Mouse (Mus musculus): ENCODE measurements around the gene Krtap28-13.

Gene Krtap28-13

DNA sequence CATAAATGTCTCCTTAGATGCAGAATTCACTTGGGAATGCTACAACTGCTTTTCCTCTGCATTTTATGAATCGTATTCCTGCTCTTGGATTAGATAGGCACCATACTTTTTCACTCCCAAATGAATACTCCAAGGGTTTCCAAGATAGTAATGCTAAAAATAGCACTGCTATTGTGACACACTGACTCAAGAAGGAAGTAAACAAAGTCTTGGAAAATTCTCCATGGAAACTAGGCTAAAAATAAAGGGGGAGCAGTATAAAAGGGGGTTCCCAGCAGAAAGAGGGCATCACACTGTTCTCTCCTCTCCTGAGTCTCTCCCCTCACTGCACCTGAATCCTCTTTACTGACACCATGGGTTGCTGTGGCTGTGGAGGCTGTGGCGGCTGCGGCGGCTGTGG is at the start of gene Krtap28-13:
TSS of gene Krtap28-13 (plus strand) at position 288 of the 400 bp plus-strand sequence.
- no peak for DNase-seq (ENCODE audit: low spot score)

DNA sequence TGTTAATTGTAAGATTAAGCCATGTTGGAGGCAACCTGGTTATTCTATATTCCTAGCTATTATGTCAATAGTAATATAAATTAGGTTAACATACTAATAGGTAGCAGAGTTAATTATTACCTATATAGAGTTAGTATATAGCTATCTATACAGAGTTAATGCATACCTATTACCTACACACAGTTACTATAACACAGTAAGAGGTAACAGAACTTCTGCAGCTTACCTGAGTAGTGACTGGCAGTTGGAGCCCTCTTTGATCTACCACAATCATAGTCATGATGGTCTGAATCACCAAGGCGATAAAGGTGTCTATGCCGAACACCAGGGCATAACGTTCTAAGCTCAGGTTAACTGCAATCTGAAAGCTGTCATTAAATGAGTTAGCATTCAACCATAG is 46.3 kb upstream of the Krtap28-13 start:
- DNase-seq (ENCODE audit: low spot score) = no peak

DNA sequence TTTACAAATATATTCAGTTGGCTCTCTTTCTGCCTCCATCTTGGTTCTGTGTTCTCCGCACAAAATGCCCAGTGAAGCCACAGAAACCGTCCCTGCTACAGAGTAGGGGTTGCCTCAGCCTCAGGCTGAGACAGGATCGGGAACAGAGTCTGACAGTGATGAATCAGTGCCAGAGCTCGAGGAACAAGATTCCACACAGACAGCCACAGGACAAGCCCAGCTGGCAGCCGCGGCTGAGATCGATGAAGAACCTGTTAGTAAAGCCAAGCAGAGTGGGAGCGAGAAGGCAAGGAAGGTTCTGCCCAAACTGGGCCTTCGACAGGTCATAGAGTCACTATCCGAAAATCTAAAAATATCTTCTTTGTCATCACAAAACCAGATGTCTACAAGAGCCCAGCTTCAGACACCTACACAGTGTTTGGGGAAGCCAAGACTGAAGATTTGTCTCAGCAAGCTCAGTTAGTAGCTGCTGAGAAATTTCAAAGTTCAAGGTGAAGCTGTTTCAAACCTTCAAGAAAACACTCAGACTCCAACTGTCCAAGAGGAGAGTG is 45.3 kb upstream of the Krtap28-13 start:
- DNase-seq (ENCODE audit: low spot score) = no peak

DNA sequence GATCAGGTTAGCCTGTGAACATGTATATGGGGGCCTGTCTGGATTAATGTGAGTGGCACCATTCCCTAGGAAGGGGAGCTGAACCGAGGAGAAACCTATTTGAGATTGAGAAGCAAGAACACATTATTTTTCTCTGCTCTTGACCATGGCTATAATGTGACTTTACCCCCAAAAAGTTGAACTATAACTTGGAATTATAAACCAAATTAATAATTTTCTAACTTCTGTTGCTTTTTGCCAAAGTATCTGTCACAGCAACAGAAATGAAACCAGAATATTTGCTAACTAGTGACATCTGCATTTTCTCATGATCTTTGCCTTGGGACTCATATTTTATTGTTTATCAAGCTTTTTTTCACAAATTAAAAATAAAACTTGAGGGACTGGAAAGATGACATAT is 44.2 kb upstream of the Krtap28-13 start:
- no peak for DNase-seq (ENCODE audit: low spot score)

DNA sequence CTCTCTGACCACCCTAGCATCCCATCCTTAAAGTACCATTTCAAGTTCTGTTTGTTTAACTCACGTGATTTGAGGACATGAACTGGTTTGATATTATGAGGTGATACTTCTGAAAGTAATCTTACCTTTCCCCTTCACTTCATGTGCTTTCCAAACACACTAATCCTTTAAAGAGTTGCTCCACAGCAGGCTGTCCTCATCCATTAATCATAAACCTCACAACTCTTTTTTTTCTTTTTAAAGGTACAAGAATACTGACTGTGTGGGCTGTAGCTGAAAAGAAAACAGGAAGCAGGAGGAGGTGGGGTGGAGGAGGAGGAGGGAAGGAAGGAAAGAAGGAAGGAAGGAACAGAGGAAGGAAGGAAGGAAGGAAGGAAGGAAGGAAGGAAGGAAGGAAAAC is 28.8 kb upstream of the Krtap28-13 start:
- no peak for DNase-seq (ENCODE audit: low spot score)

DNA sequence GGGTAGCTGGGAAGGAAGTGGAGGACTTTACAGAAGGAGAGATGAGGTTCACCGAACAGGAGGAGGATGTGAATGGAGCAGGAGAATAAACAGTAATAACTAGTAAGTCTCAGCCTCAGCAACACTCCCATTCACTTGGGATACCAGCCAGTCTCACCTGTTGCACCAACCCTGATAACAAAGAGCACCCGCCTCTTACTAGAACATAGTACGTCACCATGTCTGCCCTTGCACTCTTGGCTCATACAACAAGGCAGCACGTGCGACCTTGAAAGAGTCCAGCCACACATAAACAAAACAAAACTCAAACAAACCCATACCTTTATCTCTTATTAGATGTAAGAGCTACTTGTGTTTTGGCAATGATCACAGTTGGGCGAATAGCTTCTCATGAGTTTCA is 28.2 kb upstream of the Krtap28-13 start:
- no peak for DNase-seq (ENCODE audit: low spot score)

DNA sequence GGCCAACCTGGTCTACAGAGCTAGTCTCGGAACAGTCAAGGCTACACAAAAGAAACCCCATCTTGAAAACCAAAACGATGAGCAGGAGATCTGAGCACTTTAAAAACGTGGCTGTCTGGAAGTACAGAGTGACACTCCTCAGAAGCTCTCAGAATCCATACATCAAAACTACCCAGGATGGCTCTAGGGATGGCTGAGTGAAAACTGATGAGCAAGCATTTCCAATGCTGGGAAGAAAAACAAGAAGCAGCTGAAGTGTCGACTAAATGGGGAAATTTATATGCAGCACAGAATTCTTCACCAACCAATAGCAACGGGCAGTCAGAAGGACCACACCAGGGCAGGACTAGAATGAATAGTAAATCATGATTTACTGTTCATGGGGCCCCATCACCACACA is 26.2 kb upstream of the Krtap28-13 start:
- no peak for DNase-seq (ENCODE audit: low spot score)

DNA sequence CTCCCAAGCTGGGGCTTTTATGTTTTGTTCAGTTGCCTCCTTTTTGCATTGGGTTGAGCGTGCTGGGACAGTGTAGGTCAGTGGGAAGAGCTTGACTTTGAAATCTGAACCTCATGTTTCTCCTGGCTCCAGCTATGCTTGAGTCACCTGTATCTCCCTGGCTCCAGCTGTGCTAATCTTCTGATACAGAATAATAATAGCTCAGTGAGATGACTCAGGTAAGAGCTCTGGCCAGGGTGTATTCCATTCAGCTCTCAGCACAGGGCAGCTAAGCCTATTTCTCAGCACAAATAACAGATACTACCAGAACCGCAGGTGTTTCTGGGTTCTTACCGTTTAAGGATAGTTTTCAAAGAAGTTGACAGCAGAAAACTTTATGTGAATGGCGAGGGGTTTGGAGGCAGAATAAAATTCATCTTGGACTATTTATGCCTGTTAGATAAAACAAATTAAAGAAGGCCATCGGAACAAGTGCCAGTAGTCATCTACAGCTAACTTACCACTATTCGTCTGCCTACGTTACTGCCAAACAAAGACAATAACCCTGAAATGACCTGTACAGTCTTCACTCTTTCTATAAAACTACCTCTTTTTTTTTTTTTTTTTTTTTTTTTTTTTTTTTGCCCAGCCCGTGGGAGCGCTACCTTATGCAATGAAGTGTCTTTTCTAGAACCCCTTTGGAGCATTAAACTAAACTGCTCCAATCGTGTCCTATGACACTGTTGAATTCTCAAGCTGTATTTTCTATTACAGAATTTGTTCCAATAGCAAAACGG is 23.6 kb upstream of the Krtap28-13 start:
- DNase-seq (ENCODE audit: low spot score) = no peak

DNA sequence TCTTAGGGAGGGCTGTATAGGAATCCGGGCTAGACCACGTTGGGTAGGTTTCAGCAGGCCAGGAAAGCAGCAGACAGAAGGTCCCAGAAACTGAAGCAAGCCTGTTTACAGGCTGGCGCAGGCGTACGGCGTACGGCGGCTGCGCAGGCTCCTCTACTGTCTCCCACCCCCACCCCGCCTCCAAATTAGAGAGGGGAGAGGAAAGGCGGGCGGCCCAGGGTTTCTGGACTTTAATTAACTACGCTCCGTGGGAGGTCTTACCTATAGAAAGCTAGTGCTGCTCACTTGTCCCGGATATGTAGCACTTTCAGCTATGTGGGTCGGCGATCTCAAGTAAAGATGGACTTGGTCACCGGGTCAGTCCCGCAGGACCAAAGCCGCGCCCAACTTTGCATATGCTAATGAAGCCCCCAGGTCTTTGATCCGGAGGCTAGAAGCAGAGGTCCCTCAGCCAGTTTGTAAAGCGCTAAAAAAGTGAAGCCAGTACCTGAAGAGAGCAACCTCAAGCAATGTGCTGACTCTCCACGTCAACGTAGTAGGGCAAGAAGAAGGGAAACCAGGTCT is 22.5 kb upstream of the Krtap28-13 start, which contains the start of gene Slc19a3:
TSS of gene Slc19a3 (minus strand) at position 340 of the 564 bp plus-strand sequence.
- DNase-seq (ENCODE audit: low spot score) = peak; percentile 68

DNA sequence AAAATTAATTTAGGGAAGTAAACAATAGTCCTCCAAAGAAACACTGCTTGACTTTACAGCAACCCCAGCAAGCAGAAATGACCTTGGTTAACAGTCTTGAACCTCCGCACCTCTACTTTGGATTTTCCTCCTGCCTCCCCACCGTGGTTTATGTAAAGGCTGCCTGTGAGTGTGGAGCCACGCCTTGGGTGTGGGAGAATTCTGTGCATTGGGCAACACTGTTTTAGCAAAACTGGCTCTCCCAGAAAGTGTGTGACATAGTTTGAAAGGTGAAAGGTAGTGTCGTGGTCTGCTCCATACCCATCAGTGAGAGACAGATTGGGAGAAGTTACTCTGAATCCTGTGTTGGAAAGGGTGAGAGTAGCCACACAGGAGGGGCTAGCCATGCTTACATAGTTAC is 21.6 kb upstream of the Krtap28-13 start:
- no peak for DNase-seq (ENCODE audit: low spot score)

DNA sequence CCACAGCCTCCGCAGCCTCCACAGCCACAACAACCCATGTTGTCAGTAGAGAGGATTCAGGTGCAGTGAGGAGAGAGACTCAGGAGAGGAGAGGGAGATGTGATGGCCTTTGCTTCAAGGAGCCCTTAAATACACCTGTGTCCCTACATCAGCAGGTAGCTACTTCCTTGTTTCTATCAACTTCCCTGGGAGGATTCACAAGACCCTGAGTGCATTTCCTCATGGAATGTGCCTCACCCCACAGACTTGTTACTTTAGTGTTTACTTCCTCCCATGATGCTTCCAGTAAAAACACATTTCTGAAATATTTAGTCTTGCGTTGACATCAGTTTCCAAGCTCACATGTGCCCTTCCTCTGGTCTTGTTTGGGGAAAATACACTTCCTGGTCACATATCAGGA is 18.4 kb upstream of the Krtap28-13 start, which contains the start of gene Krtap28-10:
TSS of gene Krtap28-10 (minus strand) at position 101 of the 400 bp plus-strand sequence.
- DNase-seq (ENCODE audit: low spot score) = no peak

DNA sequence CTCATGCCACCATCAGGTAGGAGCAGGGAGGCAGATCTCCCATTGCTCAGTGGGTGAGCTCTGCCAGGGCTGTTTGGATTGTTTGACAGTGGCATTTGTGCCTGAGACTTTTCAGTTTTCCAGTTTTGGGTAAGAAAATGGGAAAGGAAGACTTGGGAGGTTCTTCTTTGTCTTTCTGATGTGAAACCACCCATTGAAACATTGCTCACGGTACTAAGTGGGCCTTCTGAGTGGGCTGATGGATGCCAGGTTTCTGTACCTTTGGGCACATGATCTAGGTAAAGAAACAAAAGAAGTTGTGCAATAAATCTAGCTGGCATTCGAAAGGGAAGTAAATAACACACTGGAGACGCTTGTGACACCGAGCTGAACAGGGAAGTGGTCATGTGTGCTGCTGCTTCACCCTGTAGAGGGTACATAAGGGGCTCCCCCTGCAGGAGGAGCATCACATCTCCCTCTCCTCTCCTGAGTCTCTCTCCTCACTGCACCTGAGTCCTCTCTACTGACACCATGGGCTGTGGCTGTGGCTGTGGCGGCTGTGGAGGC is 15.8 kb upstream of the Krtap28-13 start, which contains the start of gene Gm47969:
TSS of gene Gm47969 (plus strand) at position 51 of the 546 bp plus-strand sequence.
- DNase-seq (ENCODE audit: low spot score) = no peak

DNA sequence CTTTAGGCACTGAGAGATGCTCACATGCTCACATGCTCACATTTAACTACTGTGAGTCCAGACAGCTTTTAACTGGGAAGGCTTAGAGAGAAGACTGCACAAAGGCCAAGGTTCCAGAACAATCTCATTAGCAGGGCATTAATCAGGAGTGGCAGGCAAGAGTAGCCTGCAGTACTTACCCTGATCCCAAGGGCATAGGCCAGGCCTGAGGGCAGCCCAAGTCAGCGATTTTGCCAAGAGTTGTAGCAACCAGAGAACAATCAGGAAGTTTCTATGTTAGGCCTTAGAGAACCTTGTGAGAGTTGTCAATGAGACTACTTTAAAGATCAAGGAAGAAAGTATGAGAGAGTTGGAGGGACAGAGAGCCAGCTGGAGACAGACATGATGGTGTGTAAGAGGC is 2.2 kb upstream of the Krtap28-13 start:
- no peak for DNase-seq (ENCODE audit: low spot score)

DNA sequence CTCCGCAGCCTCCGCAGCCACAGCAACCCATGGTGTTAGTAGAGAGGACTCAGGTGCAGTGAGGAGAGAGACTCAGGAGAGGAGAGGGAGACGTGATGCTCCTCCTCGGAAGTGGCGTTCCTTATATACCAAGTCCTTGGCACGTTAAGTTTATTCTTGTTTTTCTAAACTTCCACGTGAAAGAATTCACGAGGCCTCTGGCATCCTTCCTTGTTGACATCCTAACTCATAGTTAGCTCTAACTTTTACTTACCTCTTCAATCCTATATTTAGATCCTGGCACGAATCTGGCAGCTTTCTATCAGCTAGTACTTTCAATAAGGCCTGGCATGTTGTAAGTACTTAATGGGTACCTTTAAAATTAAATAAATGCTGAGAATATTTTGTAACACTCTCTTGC is 1.5 kb upstream of the Krtap28-13 start, which contains the start of gene A030005K14Rik:
TSS of gene A030005K14Rik (minus strand) at position 101 of the 400 bp plus-strand sequence.
- DNase-seq (ENCODE audit: low spot score) = no peak

DNA sequence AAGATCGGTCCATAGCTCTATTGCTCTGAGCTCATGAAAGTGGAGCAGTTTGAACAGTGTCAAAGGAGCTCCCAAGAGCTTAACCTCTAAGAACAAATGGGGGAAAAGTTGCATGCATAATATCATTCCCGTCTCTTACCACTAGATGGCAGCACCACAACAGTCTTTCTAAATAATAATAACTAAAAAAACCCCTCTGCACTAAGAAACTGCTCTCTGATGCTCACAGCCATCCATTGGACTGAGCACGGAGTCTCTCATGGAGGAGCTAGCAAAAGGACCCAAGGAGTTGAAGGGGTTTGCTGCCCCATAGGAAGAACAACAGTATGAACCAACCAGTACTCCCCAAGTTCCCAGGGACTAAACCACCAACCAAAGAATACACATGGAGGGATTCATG is 4.1 kb downstream of the Krtap28-13 start:
- peak; percentile 60 for DNase-seq (ENCODE audit: low spot score)

DNA sequence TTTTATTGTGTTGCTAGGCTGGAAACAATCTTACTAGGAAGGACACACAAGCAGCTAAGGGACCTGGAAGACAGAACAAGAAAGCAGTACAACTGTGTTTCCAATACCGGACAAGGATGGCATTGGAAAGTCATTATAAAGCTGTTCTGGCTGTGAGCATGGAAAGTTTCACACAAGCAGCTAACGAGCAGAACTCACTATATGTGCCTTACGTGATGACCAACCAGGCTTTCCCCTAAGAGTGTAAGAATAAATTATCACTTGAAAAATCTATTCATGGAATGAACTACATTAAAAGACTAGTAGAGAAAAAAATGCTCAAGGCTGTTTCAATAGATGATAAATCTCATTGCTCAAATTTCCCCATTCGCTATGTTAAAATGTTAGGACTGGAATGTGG is 5.8 kb downstream of the Krtap28-13 start:
- no peak for DNase-seq (ENCODE audit: low spot score)

DNA sequence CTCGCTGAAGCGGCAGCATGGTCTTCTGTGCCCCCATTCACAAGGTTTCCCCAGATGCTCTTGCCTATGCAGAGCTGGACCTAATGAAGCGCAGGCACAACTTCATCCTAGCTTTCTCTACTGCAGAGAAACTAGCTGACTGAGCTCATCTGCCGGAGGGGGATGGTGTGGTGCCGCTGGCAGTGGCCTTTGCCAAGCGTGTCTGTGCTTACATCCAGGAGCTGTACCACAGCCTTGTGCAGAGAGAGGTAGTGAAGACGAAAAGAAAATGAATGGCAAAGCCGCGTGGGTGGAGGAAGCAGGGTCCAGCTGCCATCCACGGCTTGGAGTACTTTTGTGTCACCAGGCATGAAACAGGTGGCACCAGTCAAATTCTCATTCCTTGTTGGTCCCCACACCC is 6.5 kb downstream of the Krtap28-13 start:
- DNase-seq (ENCODE audit: low spot score) = no peak

DNA sequence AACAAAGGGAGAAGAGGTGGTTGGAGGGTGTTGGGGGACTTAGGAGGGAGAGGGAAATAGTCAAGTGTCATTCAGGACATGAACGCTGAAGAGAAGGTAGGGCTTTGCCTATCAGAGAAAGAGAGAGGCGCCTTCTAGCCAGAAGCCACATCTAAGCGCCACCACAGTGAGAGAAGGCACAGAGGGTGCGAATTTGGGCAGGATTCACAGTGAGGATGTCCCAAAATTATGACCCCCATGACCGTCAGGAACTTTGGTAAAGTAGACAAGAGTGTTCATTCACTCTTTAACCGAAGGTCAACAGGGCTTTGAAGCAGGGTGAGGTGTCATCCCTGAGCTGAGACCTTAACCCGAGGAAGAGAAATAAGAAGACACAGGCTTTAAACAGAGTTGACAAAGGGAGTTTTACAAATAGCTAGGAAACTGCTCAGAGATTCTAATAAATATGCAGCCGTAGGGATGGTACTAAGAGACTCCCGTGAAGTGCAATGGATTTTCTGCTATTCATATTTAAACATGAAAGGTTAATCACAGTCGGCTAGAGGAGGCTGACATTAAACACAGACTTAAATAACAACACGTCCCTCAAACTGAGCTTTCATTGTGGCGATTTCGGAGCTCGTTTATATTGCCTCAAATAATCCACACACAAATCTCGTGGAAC is 14.9 kb downstream of the Krtap28-13 start:
- no peak for DNase-seq (ENCODE audit: low spot score)

DNA sequence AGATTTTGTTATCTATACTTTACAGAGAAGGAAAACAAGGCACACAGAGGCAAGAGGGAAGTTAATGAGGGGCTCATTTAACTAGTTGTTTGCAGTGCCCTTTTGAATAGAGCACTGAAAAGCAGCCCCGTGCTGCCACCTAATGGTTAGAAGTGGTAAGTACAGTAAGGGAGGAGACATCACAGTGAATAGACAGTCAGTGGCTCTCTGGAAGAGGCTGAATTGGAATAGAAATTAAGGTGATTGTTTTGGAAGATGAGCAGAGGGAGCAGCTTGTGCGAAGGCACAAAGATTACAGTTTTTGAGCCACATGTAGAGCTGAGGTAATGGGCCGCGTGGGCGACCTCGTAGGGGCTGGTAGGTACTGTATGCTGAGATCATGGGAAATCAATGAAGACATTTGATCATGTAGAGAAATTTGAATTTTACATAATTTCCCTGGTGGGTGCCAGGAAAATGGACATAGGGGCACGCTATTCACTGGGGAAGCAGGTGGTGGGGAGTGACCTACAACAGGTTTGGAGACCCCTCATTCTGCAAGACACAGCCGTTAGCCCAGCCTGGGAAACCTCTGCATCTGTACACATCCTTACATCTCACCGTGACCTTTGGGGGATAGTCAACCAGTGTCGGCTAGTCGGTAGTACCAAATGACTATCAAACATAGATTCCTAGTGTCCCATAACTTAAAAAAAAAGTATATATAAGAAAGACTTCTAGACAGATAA is 15.6 kb downstream of the Krtap28-13 start:
- peak; percentile 76 for DNase-seq (ENCODE audit: low spot score)

DNA sequence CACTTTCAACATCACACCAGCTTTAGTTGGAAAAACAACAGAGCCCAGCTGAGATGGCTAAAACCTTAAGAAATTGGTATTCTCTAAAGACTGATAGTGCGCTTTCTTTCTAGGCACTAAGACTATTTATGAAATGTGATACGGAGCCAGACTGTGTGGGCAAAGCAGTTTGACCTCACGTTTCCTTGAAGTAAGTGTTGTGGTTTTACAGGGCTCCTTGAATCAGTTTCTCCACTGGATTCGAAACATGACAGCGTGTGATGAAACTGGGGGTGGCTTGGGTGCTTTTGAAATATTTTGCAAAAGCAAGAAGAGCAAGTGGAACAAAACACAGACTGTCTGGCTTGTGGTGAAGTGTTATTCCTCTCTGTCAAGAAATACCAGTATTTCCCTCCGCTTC is 16.3 kb downstream of the Krtap28-13 start:
- no peak for DNase-seq (ENCODE audit: low spot score)

DNA sequence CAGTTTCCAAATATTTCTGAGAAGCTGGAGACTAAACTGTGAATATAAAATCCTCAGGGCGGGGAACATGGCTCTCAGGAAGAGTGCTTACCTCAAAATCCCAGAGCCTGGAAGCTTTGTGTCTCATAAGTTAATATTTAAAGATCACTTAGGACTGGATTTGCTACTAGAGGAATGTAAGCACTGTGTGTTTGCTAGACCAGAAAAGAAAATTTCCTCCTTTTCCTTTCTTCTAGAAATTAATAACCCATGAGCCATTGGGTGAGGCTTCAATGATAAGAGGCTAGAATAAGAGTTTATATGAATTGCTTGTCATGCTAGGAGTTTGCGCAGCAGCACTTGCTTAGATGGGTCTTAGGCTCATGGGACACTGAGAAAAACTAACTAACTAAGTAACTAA is 24.1 kb downstream of the Krtap28-13 start:
- no peak for DNase-seq (ENCODE audit: low spot score)

DNA sequence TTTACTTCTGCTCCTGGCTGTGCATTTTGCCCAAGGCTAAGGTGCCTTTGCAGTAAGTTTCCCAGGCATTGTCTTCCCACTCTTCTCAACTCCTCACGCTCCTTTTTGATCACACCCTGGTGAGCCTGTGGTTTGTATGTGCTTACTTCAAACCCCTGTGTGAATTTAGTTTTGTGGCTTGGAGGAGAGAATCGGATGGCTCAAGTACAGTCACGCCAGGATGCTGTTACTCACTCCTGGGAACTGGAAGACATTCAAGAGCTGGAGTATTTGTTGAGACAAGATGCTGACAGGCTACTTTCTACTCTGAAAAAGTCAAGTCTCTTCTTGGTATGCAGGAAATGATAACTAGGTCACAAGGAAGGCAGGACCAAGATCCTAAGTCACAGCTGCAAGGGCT is 30.5 kb downstream of the Krtap28-13 start:
- DNase-seq (ENCODE audit: low spot score) = no peak

All from embryo, embryonic 10 days (tissue).